Mouse (Mus musculus) kidney, adult 2 months (tissue): ENCODE data around the gene Neurod4. TPM values are rescaled to one million over a fixed set of nuclear protein-coding genes. Genes with fewer than 3 reads are reported as not detected.

Source experiments
- DNase-seq: peaks from one replicate; pipeline ENCODE4 v3.0.0; 2021
- H3K27ac ChIP-seq: fragments of 200-500 bp; 2 replicates; pipeline ENCODE4 v1.5.1; 2012; ENCODE audit warnings: low read depth, low read length, control low read depth, inconsistent platforms; ENCODE audit not compliant: insufficient read depth
- H3K27me3 ChIP-seq: fragments of 200-500 bp; replicated peaks from 2 replicates; pipeline ENCODE4 v1.6.1; 2012; ENCODE audit warnings: mild to moderate bottlenecking, moderate library complexity, low read length, inconsistent platforms; ENCODE audit not compliant: control insufficient read depth, insufficient read depth
- H3K36me3 ChIP-seq: fragments of 200-500 bp; 2 replicates; pipeline ENCODE4 v1.6.1; 2012; ENCODE audit warnings: mild to moderate bottlenecking, moderate library complexity, low read length, inconsistent platforms; ENCODE audit not compliant: control insufficient read depth, insufficient read depth
- H3K4me1 ChIP-seq: fragments of 200-500 bp; 2 replicates; pipeline ENCODE4 v1.6.1; 2011; ENCODE audit warnings: low read length; ENCODE audit not compliant: control insufficient read depth, insufficient read depth
- H3K4me3 ChIP-seq: fragments of 200-500 bp; 2 replicates; pipeline ENCODE4 v1.5.1; 2011; ENCODE audit warnings: mild to moderate bottlenecking, low read depth, low read length, control low read depth; ENCODE audit not compliant: insufficient read depth
- CTCF ChIP-seq: fragments of 200-500 bp; conservative IDR thresholded peaks from 2 replicates; pipeline ENCODE4 v1.5.1; 2011; ENCODE audit warnings: low read depth, mild to moderate bottlenecking, control low read depth, low read length, moderate library complexity, mixed read lengths; ENCODE audit not compliant: insufficient read depth, insufficient read length
- POLR2A ChIP-seq: fragments of 200-500 bp; IDR thresholded peaks from one replicate; pipeline ENCODE4 v1.6.1; 2011; ENCODE audit warnings: low read depth, low read length, control low read depth
- WGBS: fragments of 180-500 bp; shearing (Covaris S2); methylation state at CpG from one replicate; pipeline ENCODE4 v1.1.7; 2018; 5-methylcytosine and 5-hydroxymethylcytosine counted together
- polyA plus RNA-seq: library from polyadenylated mRNA; depleted of rRNA; stranded (reverse); fragments of >200 nt; gene quantifications from 2 replicates; pipeline ENCODE4 v1.2.3, GENCODE M21; 2012

Neurod4 gene
- polyA plus RNA-seq, 1 experiment = not detected

DNA sequence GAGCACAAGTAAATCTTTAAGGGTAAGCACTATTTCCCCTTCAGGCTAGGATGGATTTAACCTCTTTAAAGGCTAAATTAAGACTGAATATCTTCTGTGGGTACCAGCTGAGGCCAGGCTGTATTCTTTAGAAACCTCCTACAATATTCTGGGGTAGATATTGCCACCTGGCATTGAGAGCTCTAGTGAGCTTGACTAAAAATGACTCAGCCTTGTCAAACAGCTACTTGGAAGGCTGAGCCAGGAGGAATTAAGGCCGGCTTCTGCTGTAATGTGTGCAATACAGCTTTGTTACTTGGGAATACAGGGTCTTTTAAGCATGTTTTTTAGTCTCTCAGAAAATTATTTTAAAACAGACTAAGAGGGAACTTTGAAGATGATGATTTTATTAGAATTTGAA lies 7.2 kb upstream of the Neurod4 start:
- Histone ChIP-seq H3K36me3 (no peaks in the 10 kb centered on the region), H3K4me3 (no peak overlapping the region), H3K4me1 (no peaks in the 10 kb centered on the region), H3K27me3 (no peaks in the 10 kb centered on the region), H3K27ac (no peak overlapping the region)
- TF ChIP-seq POLR2A (no peak), CTCF (no peak)
- no peak for DNase-seq
- WGBS = 74% methylated on average over 1 of the region's 1 CpGs

DNA sequence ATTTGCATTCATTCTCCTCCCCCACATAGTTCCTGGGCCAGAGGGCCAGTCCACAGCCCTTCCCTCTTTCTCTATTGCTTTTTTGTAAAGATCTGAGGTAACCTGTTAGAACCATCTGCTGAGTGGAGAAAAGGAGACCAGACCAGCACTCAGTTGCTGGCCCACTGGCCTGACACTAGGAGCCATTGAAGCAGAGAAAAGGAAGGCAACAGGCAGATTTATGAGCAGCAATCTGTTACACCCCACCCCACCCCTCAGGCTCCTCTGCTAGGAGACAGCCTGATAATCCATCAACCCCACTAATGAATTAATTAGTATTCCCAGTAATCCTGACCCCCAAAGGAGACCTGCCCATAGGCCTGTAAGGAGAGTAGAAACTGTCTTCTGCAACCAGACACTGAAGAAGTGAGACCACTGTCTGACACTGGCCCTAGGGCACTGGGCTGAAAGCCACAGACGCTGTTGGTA lies 2.0 kb upstream of the Neurod4 start:
- 0% methylated on average over 1 of the region's 1 CpGs for WGBS
- TF ChIP-seq CTCF (no peak), POLR2A (no peak)

DNA sequence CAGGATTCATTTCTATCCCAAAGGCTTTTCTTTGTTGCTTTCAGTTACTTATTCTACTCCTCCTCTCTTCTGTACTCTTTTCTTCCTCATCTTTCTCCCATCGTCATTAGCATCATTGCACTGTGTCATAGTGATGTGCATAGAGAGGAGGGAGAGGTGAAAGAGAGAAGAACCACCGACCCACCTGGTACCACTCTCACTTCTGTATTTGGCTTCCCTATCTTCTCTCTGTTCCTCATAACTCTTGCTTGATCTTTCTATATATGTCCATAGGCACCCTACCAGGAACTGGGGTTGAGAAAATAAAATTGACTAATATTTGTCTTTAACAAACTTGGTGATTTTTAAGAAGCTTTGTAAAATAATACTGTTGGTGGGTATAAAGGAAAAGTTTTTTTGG lies 3.5 kb downstream of the Neurod4 start:
- DNase-seq = no peak
- 57% methylated on average over 2 of the region's 2 CpGs for WGBS
- Histone ChIP-seq H3K36me3 (no peaks in the 10 kb centered on the region), H3K27ac (no peak overlapping the region), H3K4me3 (no peak overlapping the region), H3K4me1 (no peaks in the 10 kb centered on the region), H3K27me3 (no peaks in the 10 kb centered on the region)
- no peak for TF ChIP-seq POLR2A
- TF ChIP-seq CTCF = no peak

More for the DNA sequence above, 2.0 kb upstream of the Neurod4 start:
- Histone ChIP-seq H3K4me3 (no peak overlapping the region), H3K27ac (no peak overlapping the region), H3K36me3 (no peaks in the 10 kb centered on the region), H3K27me3 (no peaks in the 10 kb centered on the region), H3K4me1 (no peaks in the 10 kb centered on the region)
- DNase-seq = no peak

DNA sequence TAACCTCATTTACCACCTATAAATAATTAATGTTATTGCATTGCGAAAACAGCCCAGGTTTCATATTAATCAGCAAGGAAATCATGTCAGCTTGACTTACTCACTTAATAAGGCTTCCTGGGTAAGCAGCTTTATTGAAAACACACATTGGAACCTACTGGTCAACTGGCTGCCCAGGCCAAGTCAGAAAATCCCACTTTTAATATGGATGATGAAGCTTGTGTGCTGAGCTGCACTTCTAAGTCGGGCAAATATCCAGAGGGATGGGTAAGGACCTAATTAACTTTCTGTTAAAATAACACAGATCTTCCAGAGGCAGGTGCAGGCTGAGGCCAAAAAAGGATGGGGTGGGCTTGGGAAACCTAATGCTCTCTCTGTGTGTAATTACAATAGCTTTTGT lies 4.3 kb downstream of the Neurod4 start:
- no peaks in the 10 kb centered on the region for H3K36me3 ChIP-seq
- no peak overlapping the region for H3K27ac ChIP-seq
- no peak overlapping the region for H3K4me3 ChIP-seq
- DNase-seq = no peak
- no peaks in the 10 kb centered on the region for H3K4me1 ChIP-seq
- 56% methylated on average over 2 of the region's 2 CpGs for WGBS
- TF ChIP-seq POLR2A (no peak), CTCF (no peak)
- no peaks in the 10 kb centered on the region for H3K27me3 ChIP-seq

DNA sequence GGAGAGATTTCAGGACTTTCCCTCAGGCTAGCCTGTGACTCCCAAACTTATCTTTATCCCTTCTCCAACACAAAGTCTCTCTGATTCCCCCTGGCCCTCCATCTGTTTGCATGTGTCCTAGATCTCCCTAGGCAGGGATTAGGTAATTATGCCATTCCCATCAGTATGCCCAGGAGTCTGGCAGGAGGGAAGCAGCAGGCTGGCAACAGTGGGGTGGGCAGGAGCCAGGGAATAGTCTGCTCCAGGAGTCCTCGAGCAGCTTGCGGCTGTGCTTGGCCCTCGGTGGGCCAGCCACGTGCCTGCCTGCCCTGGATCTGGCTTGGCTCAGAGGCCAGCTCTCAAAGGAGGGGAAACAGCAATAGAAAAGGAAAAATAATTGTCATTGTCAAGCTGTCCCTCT lies 16.8 kb downstream of the Neurod4 start:
- Histone ChIP-seq H3K36me3 (no peaks in the 10 kb centered on the region), H3K27ac (no peak overlapping the region), H3K4me1 (no peaks in the 10 kb centered on the region), H3K27me3 (no peaks in the 10 kb centered on the region), H3K4me3 (no peak overlapping the region)
- WGBS = 69% methylated on average over 4 of the region's 4 CpGs
- TF ChIP-seq CTCF (no peak), POLR2A (no peak)
- DNase-seq = no peak

DNA sequence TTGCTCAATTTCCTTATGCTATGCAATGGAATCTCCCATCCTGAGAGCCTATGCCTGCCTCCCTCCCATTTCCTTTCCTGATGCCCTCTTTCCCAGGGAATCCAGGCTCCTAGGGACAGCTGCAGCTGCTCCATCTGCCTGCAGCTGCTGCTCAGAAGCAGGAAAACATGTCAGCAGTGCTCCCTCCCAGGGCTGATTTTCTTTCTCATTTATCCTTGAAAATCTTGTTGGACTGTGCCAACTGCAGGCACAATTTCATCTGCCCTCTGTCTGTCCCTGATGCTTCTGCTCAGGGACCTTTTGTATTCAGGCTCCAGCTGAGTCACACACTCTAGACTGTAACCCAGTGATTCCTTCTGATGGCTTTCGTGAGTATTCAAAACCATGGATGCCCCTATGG lies 20.6 kb downstream of the Neurod4 start:
- DNase-seq = no peak
- H3K27me3 ChIP-seq = no peaks in the 10 kb centered on the region
- no peaks in the 10 kb centered on the region for H3K36me3 ChIP-seq
- TF ChIP-seq CTCF (no peak), POLR2A (no peak)
- 71% methylated on average over 1 of the region's 1 CpGs for WGBS
- H3K4me3 ChIP-seq = no peak overlapping the region
- H3K27ac ChIP-seq = no peak overlapping the region
- no peaks in the 10 kb centered on the region for H3K4me1 ChIP-seq

DNA sequence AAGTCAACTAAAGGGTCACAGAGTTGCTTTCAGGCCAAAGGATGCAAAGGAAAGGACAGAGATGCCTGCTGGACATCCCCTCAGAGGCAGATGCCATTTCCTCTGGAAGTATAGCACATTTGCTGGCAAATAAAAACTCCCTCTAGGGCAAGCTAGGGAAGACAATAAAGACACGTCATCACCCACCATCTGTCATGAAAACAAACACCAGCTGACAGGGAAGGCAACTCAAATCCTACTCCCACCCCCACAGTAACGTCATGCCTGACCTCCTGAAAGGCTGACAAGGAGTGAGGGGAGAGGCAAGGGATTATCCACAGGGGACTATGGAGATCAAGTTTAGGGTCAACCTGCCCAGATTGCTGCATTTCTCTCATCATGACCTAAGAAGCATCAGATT lies 35.8 kb downstream of the Neurod4 start:
- TF ChIP-seq CTCF (no peak), POLR2A (no peak)
- H3K36me3 ChIP-seq = no peaks in the 10 kb centered on the region
- no peaks in the 10 kb centered on the region for H3K27me3 ChIP-seq
- no peak overlapping the region for H3K4me3 ChIP-seq
- DNase-seq = no peak
- WGBS = 5% methylated on average over 2 of the region's 2 CpGs
- no peak overlapping the region for H3K27ac ChIP-seq
- no peaks in the 10 kb centered on the region for H3K4me1 ChIP-seq

DNA sequence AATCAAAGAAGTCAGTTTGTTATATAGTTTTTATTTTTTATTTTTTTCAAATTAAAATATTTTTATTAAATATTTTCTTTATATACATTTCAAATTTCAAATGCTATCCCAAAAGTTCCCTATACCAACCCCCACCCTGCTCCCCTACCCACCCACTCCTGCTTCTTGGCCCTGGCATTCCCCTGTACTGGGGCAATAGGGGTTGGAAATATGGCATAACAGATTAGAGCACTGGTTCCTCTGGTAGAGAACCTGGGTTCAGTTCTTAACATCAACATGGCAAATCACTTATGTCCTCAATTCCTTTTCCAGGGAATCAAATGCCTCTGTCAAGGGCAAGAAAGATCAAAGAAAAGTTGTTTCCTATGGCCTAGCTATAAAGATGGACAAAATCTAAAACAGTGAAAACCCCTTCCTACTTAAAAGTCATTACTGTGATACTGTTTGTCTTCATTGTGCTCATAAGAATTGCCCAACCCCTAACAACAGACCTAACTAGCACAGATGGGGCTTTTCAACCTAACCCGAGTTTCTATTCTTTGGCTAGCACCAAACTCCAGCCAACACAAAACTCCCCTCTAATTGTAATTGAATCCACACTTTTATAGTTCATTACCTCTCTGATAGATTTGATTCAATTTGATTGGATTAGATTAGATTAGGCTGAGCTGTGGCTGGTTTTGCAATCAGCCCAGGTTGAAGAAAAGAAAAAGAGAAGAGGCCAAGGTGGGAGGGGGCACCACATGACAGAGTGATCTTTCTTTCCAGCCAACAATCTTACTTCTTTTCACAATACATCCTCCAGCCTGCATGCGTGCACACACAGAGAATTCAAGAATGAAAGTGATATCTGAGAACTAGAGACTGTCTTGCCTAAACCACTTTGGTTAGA lies 41.5 kb downstream of the Neurod4 start:
- Histone ChIP-seq H3K27me3 (no peaks in the 10 kb centered on the region), H3K27ac (no peak overlapping the region), H3K4me1 (no peaks in the 10 kb centered on the region), H3K4me3 (no peak overlapping the region), H3K36me3 (no peaks in the 10 kb centered on the region)
- WGBS = 32% methylated on average over 2 of the region's 2 CpGs
- no peak for DNase-seq
- TF ChIP-seq CTCF = no peak
- no peak for TF ChIP-seq POLR2A
